Mouse (Mus musculus) olfactory bulb, adult 2 months (tissue): ENCODE measurements around the gene Zmym6.

ENCODE experiments used
- CTCF ChIP-seq: fragments of 200-500 bp; IDR thresholded peaks from 2 replicates; pipeline ENCODE4 v1.5.1; 2012; ENCODE audit warnings: low read depth, mild to moderate bottlenecking, low read length, moderate library complexity; ENCODE audit not compliant: insufficient read depth
- POLR2A ChIP-seq: fragments of 200-500 bp; IDR thresholded peaks from 2 replicates; pipeline ENCODE4 v1.6.1; 2012; ENCODE audit warnings: mild to moderate bottlenecking, low read depth, low read length, moderate library complexity; ENCODE audit not compliant: insufficient read depth

GRCm38 (mm10) chr4:127095090-127095489, 17.9 kb downstream of the Zmym6 start:
- TF ChIP-seq CTCF (no peak), POLR2A (no peak)
